Mouse (Mus musculus): ENCODE results near the gene Med12.

The Med12 gene

DNA sequence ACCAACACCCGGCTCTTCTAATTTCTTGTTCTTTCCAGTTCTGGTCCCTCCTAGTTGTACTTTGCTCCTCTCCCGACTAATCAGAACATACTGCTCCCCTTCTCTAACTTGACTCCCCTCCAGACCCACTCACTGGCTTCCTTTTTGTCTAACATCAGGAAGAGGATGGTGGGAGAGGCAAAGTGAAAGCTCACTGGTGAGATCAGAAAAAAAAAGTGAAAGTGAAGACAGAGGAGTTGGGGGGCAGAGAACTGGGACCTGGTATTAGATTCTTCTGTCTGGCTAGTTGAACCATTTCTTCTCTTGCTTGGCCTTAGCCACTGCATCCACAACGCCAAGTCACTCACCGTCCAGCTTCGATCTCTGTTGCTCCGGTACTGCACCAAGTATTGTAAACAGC is 7.2 kb upstream of the Med12 start:
- no peak overlapping the region for H3K4me3 ChIP-seq (replicated peaks; ENCODE audit: low read length)
- peaks cover 29% of the 10 kb centered on the region for H3K4me1 ChIP-seq (replicated peaks; ENCODE audit: low read depth, low read length)
- no peaks in the 10 kb centered on the region for H3K36me3 ChIP-seq (ENCODE audit: insufficient read depth, low read length)
- TF ChIP-seq NANOG (IDR thresholded peaks at IDR 0.05; ENCODE audit: borderline replicate concordance, low read length), result no peak
- no peak for TF ChIP-seq POU5F1 (IDR thresholded peaks at IDR 0.05; ENCODE audit: borderline replicate concordance, low read length)
- TF ChIP-seq CTCF (conservative IDR thresholded peaks at IDR 0.05; ENCODE audit: low read length), result no peak
- H3K27me3 ChIP-seq (ENCODE audit: insufficient read depth, low read length), result no peaks in the 10 kb centered on the region
- no peaks in the 10 kb centered on the region for H3K9me3 ChIP-seq (ENCODE audit: low read length)

DNA sequence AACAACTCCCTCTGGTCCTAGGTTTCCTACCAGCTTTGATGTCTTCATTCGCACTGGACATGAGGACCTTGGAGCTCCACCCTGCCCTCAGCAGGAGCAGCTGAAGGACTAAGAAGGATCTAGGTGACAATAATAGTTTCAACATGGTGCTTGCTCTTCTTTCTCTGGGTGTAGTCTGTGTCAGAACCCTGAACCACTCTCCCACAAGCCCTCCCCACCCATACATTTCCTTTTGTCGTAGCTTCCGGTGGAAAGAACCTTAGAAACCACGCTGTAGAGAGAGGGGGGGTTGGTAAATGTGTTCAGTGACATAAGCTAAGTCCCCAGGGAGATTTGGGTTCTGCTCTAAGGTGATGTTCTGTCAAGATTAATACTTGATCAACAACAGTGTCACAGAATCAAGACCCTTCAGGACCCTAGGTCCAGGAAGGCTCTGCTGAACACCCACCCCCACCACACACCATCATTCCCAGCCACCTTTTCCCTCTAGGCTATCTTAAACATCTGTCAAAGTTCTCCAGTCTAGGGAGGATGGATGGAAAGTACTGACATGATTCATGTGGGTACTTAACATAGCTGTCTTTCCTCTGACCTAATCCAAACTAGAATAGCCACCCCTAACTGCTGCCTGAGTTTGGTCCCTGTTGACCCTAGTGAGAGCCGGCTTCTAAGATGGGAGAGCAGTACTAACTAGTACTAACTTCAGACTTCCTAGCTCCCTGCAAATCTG is 5.6 kb upstream of the Med12 start, which contains the start of gene Il2rg:
Gene Il2rg, minus strand, starts transcription at position 231 of the 730 bp plus-strand sequence.
- no peak for TF ChIP-seq CTCF (conservative IDR thresholded peaks at IDR 0.05; ENCODE audit: low read length)
- TF ChIP-seq NANOG (IDR thresholded peaks at IDR 0.05; ENCODE audit: borderline replicate concordance, low read length), result no peak
- Histone ChIP-seq H3K36me3 (ENCODE audit: insufficient read depth, low read length) (no peaks in the 10 kb centered on the region), H3K27me3 (ENCODE audit: insufficient read depth, low read length) (no peaks in the 10 kb centered on the region), H3K9me3 (ENCODE audit: low read length) (no peaks in the 10 kb centered on the region), H3K4me1 (replicated peaks; ENCODE audit: low read depth, low read length) (peaks cover 29% of the 10 kb centered on the region), H3K4me3 (replicated peaks; ENCODE audit: low read length) (no peak within 1 kb of the TSS)

DNA sequence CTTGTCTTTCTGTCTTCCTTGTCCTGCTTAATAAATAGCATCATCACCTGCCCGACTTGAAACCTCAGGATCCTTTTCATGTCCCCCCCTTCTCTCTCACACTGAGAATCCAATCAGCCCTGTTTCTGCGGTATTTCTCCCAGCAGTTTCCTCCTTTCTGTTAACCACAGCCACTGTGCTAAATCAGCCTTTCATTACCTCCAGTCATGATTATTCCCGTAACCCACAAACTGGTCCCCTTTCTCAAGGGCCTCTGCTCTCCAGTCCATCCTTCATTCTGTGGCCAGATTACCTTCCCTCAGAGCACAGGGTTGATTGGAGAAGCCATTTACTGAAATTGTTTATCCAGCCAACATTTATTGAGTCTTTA is 5.1 kb upstream of the Med12 start, which contains the start of gene Gm20489:
Gene Gm20489, minus strand, starts transcription at position 269 of the 370 bp plus-strand sequence.
- TF ChIP-seq CTCF (conservative IDR thresholded peaks at IDR 0.05; ENCODE audit: low read length) (no peak), NANOG (IDR thresholded peaks at IDR 0.05; ENCODE audit: borderline replicate concordance, low read length) (no peak), POU5F1 (IDR thresholded peaks at IDR 0.05; ENCODE audit: borderline replicate concordance, low read length) (no peak)
- Histone ChIP-seq H3K9me3 (ENCODE audit: low read length) (no peaks in the 10 kb centered on the region), H3K36me3 (ENCODE audit: insufficient read depth, low read length) (no peaks in the 10 kb centered on the region), H3K4me1 (replicated peaks; ENCODE audit: low read depth, low read length) (peaks cover 31% of the 10 kb centered on the region), H3K27me3 (ENCODE audit: insufficient read depth, low read length) (no peaks in the 10 kb centered on the region), H3K4me3 (replicated peaks; ENCODE audit: low read length) (no peak within 1 kb of the TSS)

DNA sequence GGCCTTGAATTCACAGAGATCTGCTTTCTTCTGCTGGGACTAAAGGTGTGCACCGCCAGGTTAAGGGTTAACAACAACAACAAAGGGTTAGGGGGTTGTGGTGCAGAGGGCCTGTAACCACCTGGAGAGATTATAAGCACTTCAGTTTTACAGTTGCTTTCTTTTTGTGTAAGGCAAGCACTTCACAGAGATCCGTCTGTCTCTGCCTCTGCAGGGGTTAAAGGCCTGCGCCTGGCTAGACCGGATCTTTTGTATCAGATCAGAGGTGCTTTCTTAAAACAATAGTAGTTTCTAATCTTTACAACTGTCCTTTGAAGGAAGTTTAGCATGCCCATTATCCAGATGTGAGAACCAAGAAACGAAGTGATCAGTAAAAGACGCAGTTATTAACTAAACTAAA is 420 bp upstream of the Med12 start:
- Histone ChIP-seq H3K4me3 (replicated peaks; ENCODE audit: low read length) (peak overlapping the region; percentile 81), H3K9me3 (ENCODE audit: low read length) (no peaks in the 10 kb centered on the region)
- TF ChIP-seq CTCF (conservative IDR thresholded peaks at IDR 0.05; ENCODE audit: low read length) (no peak), POU5F1 (IDR thresholded peaks at IDR 0.05; ENCODE audit: borderline replicate concordance, low read length) (no peak), NANOG (IDR thresholded peaks at IDR 0.05; ENCODE audit: borderline replicate concordance, low read length) (peak; percentile 74; the same call in 1 of the 2 replicates)

DNA sequence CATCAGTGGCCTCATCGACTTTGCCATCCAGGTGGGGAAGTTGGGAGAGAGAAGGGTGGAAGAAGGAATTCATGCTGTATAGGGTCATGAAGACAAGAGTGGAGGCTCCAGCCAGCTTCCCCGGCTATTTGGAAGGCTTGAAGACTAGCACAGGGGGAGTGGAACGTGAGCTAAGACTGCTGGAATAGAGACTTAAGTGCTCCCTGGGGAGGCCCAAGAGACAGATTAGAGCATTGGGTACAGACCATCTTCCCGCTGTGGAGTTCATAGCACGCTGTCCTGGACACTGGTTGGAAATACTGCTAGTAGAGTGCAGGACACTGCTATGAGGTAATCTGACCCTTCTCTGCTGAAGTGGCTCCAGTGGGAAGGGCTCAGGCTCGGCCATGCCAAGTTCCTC is 9.0 kb downstream of the Med12 start:
- Histone ChIP-seq H3K4me3 (replicated peaks; ENCODE audit: low read length) (no peak overlapping the region), H3K9me3 (ENCODE audit: low read length) (no peaks in the 10 kb centered on the region), H3K4me1 (replicated peaks; ENCODE audit: low read depth, low read length) (no peaks in the 10 kb centered on the region), H3K36me3 (ENCODE audit: insufficient read depth, low read length) (peaks cover 92% of the 10 kb centered on the region), H3K27me3 (ENCODE audit: insufficient read depth, low read length) (no peaks in the 10 kb centered on the region)
- TF ChIP-seq POU5F1 (IDR thresholded peaks at IDR 0.05; ENCODE audit: borderline replicate concordance, low read length) (no peak), NANOG (IDR thresholded peaks at IDR 0.05; ENCODE audit: borderline replicate concordance, low read length) (no peak), CTCF (conservative IDR thresholded peaks at IDR 0.05; ENCODE audit: low read length) (no peak)

More for the DNA sequence above, 420 bp upstream of the Med12 start:
- Histone ChIP-seq H3K27me3 (ENCODE audit: insufficient read depth, low read length) (no peaks in the 10 kb centered on the region), H3K36me3 (ENCODE audit: insufficient read depth, low read length) (peaks cover 32% of the 10 kb centered on the region), H3K4me1 (replicated peaks; ENCODE audit: low read depth, low read length) (peaks cover 20% of the 10 kb centered on the region)

DNA sequence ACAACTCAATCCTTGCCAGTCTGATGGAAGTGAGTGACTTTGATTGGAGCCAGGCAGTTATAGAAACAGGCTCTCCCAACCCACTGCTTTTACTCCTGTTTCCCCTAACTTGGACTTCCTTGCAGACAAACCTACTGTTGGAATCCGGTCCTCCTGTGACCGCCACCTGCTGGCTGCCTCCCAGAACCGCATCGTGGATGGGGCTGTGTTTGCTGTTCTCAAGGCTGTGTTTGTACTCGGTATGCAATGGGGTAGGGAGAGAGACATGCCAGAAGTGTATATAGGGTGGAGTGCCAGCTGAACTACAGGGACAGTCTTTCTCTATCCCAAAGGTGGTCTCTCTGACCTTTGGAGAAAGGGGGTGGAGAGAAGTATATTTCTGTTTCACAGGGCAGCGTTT is 11.7 kb downstream of the Med12 start:
- no peak overlapping the region for H3K4me3 ChIP-seq (replicated peaks; ENCODE audit: low read length)

DNA sequence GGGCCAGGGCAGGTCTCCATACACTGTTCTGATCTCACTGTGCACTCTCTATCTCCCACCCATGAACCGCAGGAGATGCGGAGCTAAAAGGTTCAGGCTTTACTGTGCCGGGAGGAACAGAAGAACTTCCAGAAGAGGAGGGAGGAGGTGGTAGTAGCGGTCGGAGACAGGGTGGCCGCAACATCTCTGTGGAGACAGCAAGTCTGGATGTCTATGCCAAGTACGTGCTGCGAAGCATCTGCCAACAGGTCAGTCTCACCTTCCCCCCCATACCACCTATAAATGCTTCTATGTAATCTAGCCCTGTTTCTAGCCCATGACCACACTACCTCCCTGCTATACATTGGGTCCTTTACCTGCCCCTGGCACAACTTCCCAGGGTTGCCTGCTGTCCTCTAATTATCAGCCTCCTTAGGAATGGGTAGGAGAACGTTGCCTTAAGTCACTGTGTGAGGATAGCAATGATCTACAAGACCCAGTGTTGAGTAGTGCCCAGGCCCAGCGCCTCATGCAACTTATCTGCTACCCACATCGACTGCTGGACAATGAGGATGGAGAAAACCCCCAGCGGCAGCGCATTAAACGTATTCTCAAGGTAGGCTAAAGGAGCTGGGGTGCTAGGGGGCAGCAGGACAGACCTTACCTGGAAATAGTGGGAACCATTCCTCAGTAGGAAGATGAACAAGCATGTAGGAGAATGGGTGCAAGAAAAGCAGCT is 12.3 kb downstream of the Med12 start:
- no peak for TF ChIP-seq NANOG (IDR thresholded peaks at IDR 0.05; ENCODE audit: borderline replicate concordance, low read length)
- TF ChIP-seq POU5F1 (IDR thresholded peaks at IDR 0.05; ENCODE audit: borderline replicate concordance, low read length), result no peak
- TF ChIP-seq CTCF (conservative IDR thresholded peaks at IDR 0.05; ENCODE audit: low read length), result no peak
- H3K27me3 ChIP-seq (ENCODE audit: insufficient read depth, low read length), result no peaks in the 10 kb centered on the region
- H3K4me3 ChIP-seq (replicated peaks; ENCODE audit: low read length), result no peak overlapping the region
- H3K4me1 ChIP-seq (replicated peaks; ENCODE audit: low read depth, low read length), result no peaks in the 10 kb centered on the region
- H3K9me3 ChIP-seq (ENCODE audit: low read length), result no peaks in the 10 kb centered on the region
- H3K36me3 ChIP-seq (ENCODE audit: insufficient read depth, low read length), result peaks cover 96% of the 10 kb centered on the region

More for the DNA sequence above, 11.7 kb downstream of the Med12 start:
- no peaks in the 10 kb centered on the region for H3K27me3 ChIP-seq (ENCODE audit: insufficient read depth, low read length)
- H3K36me3 ChIP-seq (ENCODE audit: insufficient read depth, low read length), result peaks cover 97% of the 10 kb centered on the region
- no peaks in the 10 kb centered on the region for H3K4me1 ChIP-seq (replicated peaks; ENCODE audit: low read depth, low read length)
- H3K9me3 ChIP-seq (ENCODE audit: low read length), result no peaks in the 10 kb centered on the region
- peak; percentile 56 for TF ChIP-seq CTCF (conservative IDR thresholded peaks at IDR 0.05; ENCODE audit: low read length)
- no peak for TF ChIP-seq NANOG (IDR thresholded peaks at IDR 0.05; ENCODE audit: borderline replicate concordance, low read length)

DNA sequence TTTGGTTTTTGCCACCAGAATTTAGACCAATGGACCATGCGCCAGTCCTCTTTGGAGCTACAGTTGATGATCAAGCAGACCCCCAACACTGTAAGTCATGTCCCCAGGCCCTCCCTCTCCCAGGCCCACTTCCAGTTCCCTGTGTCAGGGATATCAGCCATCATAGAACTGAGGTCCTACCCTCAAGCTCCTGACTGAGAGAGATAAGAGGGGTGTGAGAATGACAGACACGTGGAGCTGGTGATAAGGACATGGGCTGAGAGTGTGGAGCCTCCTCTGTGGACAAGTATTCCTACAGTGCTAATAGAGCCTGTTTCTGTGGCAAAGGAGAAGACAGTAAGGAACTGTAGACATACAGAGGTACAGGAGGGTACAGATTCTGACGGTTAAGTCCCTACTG is 13.7 kb downstream of the Med12 start:
- Histone ChIP-seq H3K27me3 (ENCODE audit: insufficient read depth, low read length) (no peaks in the 10 kb centered on the region), H3K36me3 (ENCODE audit: insufficient read depth, low read length) (peaks cover 99% of the 10 kb centered on the region), H3K9me3 (ENCODE audit: low read length) (no peaks in the 10 kb centered on the region), H3K4me1 (replicated peaks; ENCODE audit: low read depth, low read length) (no peaks in the 10 kb centered on the region), H3K4me3 (replicated peaks; ENCODE audit: low read length) (no peak overlapping the region)
- TF ChIP-seq POU5F1 (IDR thresholded peaks at IDR 0.05; ENCODE audit: borderline replicate concordance, low read length), result no peak
- no peak for TF ChIP-seq CTCF (conservative IDR thresholded peaks at IDR 0.05; ENCODE audit: low read length)
- no peak for TF ChIP-seq NANOG (IDR thresholded peaks at IDR 0.05; ENCODE audit: borderline replicate concordance, low read length)

Measured in E14TG2a.4 (cell line).